Mouse (Mus musculus): ENCODE results near the gene Gm35315.

Gm35315 gene

GRCm38 (mm10) chr5:110103901-110104615 lies 9.8 kb upstream of the Gm35315 start:
- H3K27me3 ChIP-seq (ENCODE audit: insufficient read depth, low read length): no peaks in the 10 kb centered on the region
- TF ChIP-seq POU5F1 (IDR thresholded peaks at IDR 0.05; ENCODE audit: borderline replicate concordance, low read length): no peak
- no peak for TF ChIP-seq CTCF (conservative IDR thresholded peaks at IDR 0.05; ENCODE audit: low read length)
- TF ChIP-seq NANOG (IDR thresholded peaks at IDR 0.05; ENCODE audit: borderline replicate concordance, low read length): no peak

GRCm38 (mm10) chr5:110102853-110103625 lies 8.8 kb upstream of the Gm35315 start:
- Histone ChIP-seq H3K9me3 (ENCODE audit: low read length) (no peaks in the 10 kb centered on the region), H3K4me3 (replicated peaks; ENCODE audit: low read length) (peak overlapping the region; percentile 94; the same call in 1 of the 2 replicates), H3K27me3 (ENCODE audit: insufficient read depth, low read length) (no peaks in the 10 kb centered on the region), H3K4me1 (replicated peaks; ENCODE audit: low read depth, low read length) (peaks cover 85% of the 10 kb centered on the region), H3K36me3 (ENCODE audit: insufficient read depth, low read length) (peaks cover 50% of the 10 kb centered on the region)
- TF ChIP-seq CTCF (conservative IDR thresholded peaks at IDR 0.05; ENCODE audit: low read length) (no peak), POU5F1 (IDR thresholded peaks at IDR 0.05; ENCODE audit: borderline replicate concordance, low read length) (no peak), NANOG (IDR thresholded peaks at IDR 0.05; ENCODE audit: borderline replicate concordance, low read length) (no peak)

More at GRCm38 (mm10) chr5:110103901-110104615, 9.8 kb upstream of the Gm35315 start:
- Histone ChIP-seq H3K9me3 (ENCODE audit: low read length) (no peaks in the 10 kb centered on the region), H3K4me3 (replicated peaks; ENCODE audit: low read length) (peak overlapping the region; percentile 94), H3K4me1 (replicated peaks; ENCODE audit: low read depth, low read length) (peaks cover 83% of the 10 kb centered on the region), H3K36me3 (ENCODE audit: insufficient read depth, low read length) (peaks cover 50% of the 10 kb centered on the region)

GRCm38 (mm10) chr5:110102429-110102828 lies 8.2 kb upstream of the Gm35315 start:
- peaks cover 91% of the 10 kb centered on the region for H3K4me1 ChIP-seq (replicated peaks; ENCODE audit: low read depth, low read length)
- TF ChIP-seq POU5F1 (IDR thresholded peaks at IDR 0.05; ENCODE audit: borderline replicate concordance, low read length): no peak
- no peak for TF ChIP-seq CTCF (conservative IDR thresholded peaks at IDR 0.05; ENCODE audit: low read length)
- TF ChIP-seq NANOG (IDR thresholded peaks at IDR 0.05; ENCODE audit: borderline replicate concordance, low read length): no peak
- no peaks in the 10 kb centered on the region for H3K9me3 ChIP-seq (ENCODE audit: low read length)
- H3K36me3 ChIP-seq (ENCODE audit: insufficient read depth, low read length): peaks cover 50% of the 10 kb centered on the region
- H3K4me3 ChIP-seq (replicated peaks; ENCODE audit: low read length): peak overlapping the region; percentile 69
- no peaks in the 10 kb centered on the region for H3K27me3 ChIP-seq (ENCODE audit: insufficient read depth, low read length)

- no peak for TF ChIP-seq POU5F1 (IDR thresholded peaks at IDR 0.05; ENCODE audit: borderline replicate concordance, low read length)
- TF ChIP-seq CTCF (conservative IDR thresholded peaks at IDR 0.05; ENCODE audit: low read length): no peak
- no peak for TF ChIP-seq NANOG (IDR thresholded peaks at IDR 0.05; ENCODE audit: borderline replicate concordance, low read length)
- Histone ChIP-seq H3K36me3 (ENCODE audit: insufficient read depth, low read length) (peaks cover 49% of the 10 kb centered on the region), H3K4me1 (replicated peaks; ENCODE audit: low read depth, low read length) (peaks cover 97% of the 10 kb centered on the region), H3K9me3 (ENCODE audit: low read length) (no peaks in the 10 kb centered on the region), H3K4me3 (replicated peaks; ENCODE audit: low read length) (peak overlapping the region; percentile 69), H3K27me3 (ENCODE audit: insufficient read depth, low read length) (no peaks in the 10 kb centered on the region)
These were observed 7.6 kb upstream of the Gm35315 start for GRCm38 (mm10) chr5:110101716-110102347.

GRCm38 (mm10) chr5:110100921-110101631 lies 6.9 kb upstream of the Gm35315 start:
- Histone ChIP-seq H3K9me3 (ENCODE audit: low read length) (no peaks in the 10 kb centered on the region), H3K4me1 (replicated peaks; ENCODE audit: low read depth, low read length) (peaks cover 94% of the 10 kb centered on the region), H3K4me3 (replicated peaks; ENCODE audit: low read length) (peak overlapping the region; percentile 69), H3K36me3 (ENCODE audit: insufficient read depth, low read length) (peaks cover 42% of the 10 kb centered on the region), H3K27me3 (ENCODE audit: insufficient read depth, low read length) (no peaks in the 10 kb centered on the region)
- TF ChIP-seq CTCF (conservative IDR thresholded peaks at IDR 0.05; ENCODE audit: low read length) (no peak), POU5F1 (IDR thresholded peaks at IDR 0.05; ENCODE audit: borderline replicate concordance, low read length) (no peak), NANOG (IDR thresholded peaks at IDR 0.05; ENCODE audit: borderline replicate concordance, low read length) (no peak)

GRCm38 (mm10) chr5:110099656-110100580 lies 5.7 kb upstream of the Gm35315 start, which contains the start of gene Plcxd1:
Gene Plcxd1, plus strand, starts transcription at chr5:110099969.
- Histone ChIP-seq H3K36me3 (ENCODE audit: insufficient read depth, low read length) (peaks cover 30% of the 10 kb centered on the region), H3K27me3 (ENCODE audit: insufficient read depth, low read length) (no peaks in the 10 kb centered on the region), H3K4me1 (replicated peaks; ENCODE audit: low read depth, low read length) (peaks cover 93% of the 10 kb centered on the region), H3K9me3 (ENCODE audit: low read length) (no peaks in the 10 kb centered on the region), H3K4me3 (replicated peaks; ENCODE audit: low read length) (peak within 1 kb of the TSS; percentile 69)
- TF ChIP-seq POU5F1 (IDR thresholded peaks at IDR 0.05; ENCODE audit: borderline replicate concordance, low read length): no peak
- TF ChIP-seq NANOG (IDR thresholded peaks at IDR 0.05; ENCODE audit: borderline replicate concordance, low read length): no peak
- TF ChIP-seq CTCF (conservative IDR thresholded peaks at IDR 0.05; ENCODE audit: low read length): 0 out of 2 replicates have a peak, but pooled peaks have one; percentile 3

GRCm38 (mm10) chr5:110098991-110099477 lies 4.8 kb upstream of the Gm35315 start:
- no peaks in the 10 kb centered on the region for H3K27me3 ChIP-seq (ENCODE audit: insufficient read depth, low read length)
- peak overlapping the region; percentile 61 for H3K4me3 ChIP-seq (replicated peaks; ENCODE audit: low read length)
- TF ChIP-seq POU5F1 (IDR thresholded peaks at IDR 0.05; ENCODE audit: borderline replicate concordance, low read length) (no peak), NANOG (IDR thresholded peaks at IDR 0.05; ENCODE audit: borderline replicate concordance, low read length) (peak; percentile 90), CTCF (conservative IDR thresholded peaks at IDR 0.05; ENCODE audit: low read length) (no peak)
- peaks cover 86% of the 10 kb centered on the region for H3K4me1 ChIP-seq (replicated peaks; ENCODE audit: low read depth, low read length)
- H3K9me3 ChIP-seq (ENCODE audit: low read length): no peaks in the 10 kb centered on the region
- peaks cover 21% of the 10 kb centered on the region for H3K36me3 ChIP-seq (ENCODE audit: insufficient read depth, low read length)
